Mouse (Mus musculus) neural tube, embryonic 13.5 days (tissue): ENCODE data around the gene Cd68. TPM values are rescaled to one million over a fixed set of nuclear protein-coding genes. Genes with fewer than 3 reads are reported as not detected.

Source experiments
- ATAC-seq: fragments of 200-750 bp; cut with Nextera tagmentation; 2 replicates; pipeline ENCODE4 v1.8.0; 2017; ENCODE audit warnings: low read depth, mild to moderate bottlenecking, moderate TSS enrichment, moderate library complexity
- H3K27ac ChIP-seq: fragments of 300-500 bp; sonication (generic); replicated peaks from 2 replicates; pipeline ENCODE4 v1.5.1; 2015; ENCODE audit warnings: moderate library complexity, mild to moderate bottlenecking, inconsistent platforms
- H3K27me3 ChIP-seq: fragments of 300-500 bp; sonication (generic); 2 replicates; pipeline ENCODE4 v1.6.1; 2015; ENCODE audit warnings: mild to moderate bottlenecking, inconsistent platforms
- H3K36me3 ChIP-seq: fragments of 300-500 bp; sonication (generic); 2 replicates; pipeline ENCODE4 v1.6.1; 2015; ENCODE audit warnings: mild to moderate bottlenecking, inconsistent platforms
- H3K4me1 ChIP-seq: fragments of 300-500 bp; sonication (generic); replicated peaks from 2 replicates; pipeline ENCODE4 v1.6.1; 2015; ENCODE audit warnings: inconsistent platforms
- H3K4me2 ChIP-seq: fragments of 300-500 bp; sonication (generic); 2 replicates; pipeline ENCODE4 v1.6.1; 2015; ENCODE audit warnings: inconsistent platforms, mild to moderate bottlenecking, moderate library complexity
- H3K4me3 ChIP-seq: fragments of 300-500 bp; sonication (generic); 2 replicates; pipeline ENCODE4 v1.5.1; 2015; ENCODE audit warnings: mild to moderate bottlenecking, inconsistent platforms
- H3K9ac ChIP-seq: fragments of 300-500 bp; sonication (generic); 2 replicates; pipeline ENCODE4 v1.6.1; 2015; ENCODE audit warnings: moderate library complexity, mild to moderate bottlenecking, inconsistent platforms
- H3K9me3 ChIP-seq: fragments of 300-500 bp; sonication (generic); 2 replicates; pipeline ENCODE4 v1.6.1; 2016; ENCODE audit warnings: inconsistent platforms
- WGBS: fragments of 180-500 bp; shearing (Covaris S2); methylation state at CpG from one replicate; pipeline ENCODE4 v1.1.7; 2015; 5-methylcytosine and 5-hydroxymethylcytosine counted together
- polyA plus RNA-seq: library from polyadenylated mRNA; unstranded; fragments of >200 nt; fragmentation: Nextera tagmentation; extraction: Ambion mirVana; gene quantifications from 2 replicates; pipeline ENCODE4 v1.2.1, GENCODE M21; 2015

Gene Cd68
- polyA plus RNA-seq = 9.8 and 11.3 TPM in 2 replicates

DNA sequence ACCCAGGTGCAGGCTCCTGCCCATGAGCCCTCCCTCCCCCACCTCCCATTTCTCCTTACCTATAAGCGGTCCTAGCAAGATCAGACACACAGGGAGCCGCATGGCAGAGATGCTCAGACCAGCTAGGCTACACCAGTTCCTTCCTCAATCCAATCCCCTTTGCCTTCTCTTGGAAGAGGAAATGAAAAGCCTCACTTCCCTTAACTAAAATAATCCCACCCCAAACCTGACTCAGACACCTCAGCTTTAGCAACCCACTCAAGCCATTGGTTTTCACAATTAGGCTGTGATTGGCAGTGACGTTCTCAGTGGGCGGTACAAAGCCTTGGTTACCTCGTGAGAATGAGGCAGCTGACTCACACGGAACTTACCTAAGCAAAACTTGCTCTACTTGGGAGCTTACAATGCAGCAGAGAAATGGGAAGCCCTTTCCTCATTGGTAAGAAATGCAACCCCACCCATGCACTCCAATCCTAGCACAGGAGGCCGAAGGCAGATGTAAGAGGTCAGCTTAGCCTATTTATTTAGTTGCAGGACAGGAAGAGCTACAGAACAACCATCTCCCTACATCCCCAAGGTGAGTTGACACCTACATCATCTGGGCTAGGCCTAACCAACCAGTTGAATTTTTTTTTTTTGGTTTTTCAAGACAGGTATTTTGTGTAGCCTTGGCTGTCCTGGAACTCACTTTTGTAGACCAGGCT, at the start of gene Cd68:
Cd68 (minus strand) TSS at position 193 of the 704 bp plus-strand sequence.
- no peak within 1 kb of the TSS for H3K4me3 ChIP-seq
- no peak within 1 kb of the TSS for H3K9ac ChIP-seq
- WGBS = 30% methylated on average over 7 of the region's 7 CpGs
- no peak within 1 kb of the TSS; the same call in 1 of the 2 replicates for H3K27ac ChIP-seq
- no peaks in the 10 kb centered on the region for H3K9me3 ChIP-seq
- H3K4me2 ChIP-seq = no peak within 1 kb of the TSS
- ATAC-seq = no peak
- peaks cover 42% of the 10 kb centered on the region for H3K4me1 ChIP-seq
- H3K36me3 ChIP-seq = peaks cover 72% of the 10 kb centered on the region
- no peaks in the 10 kb centered on the region for H3K27me3 ChIP-seq

DNA sequence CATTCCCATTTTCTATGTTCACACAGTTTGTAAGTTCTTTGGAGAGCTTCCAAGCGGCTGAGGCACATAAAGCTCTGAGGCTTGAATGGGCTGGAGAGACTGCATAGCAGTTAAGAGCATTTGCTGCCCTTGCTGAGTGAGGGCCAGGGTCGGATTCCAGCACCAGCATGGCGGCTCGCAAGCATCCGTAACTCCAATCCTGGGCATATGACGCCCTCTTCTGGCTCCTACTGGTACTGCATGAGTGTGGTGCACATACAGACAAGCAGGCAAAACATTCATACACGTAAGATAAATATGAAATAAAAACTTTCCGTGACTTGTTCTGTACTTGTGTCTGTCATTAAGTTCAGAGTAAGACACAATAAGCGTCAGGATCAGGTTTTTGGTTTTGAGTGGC, 49.5 kb upstream of the Cd68 start:
- no peaks in the 10 kb centered on the region for H3K36me3 ChIP-seq
- 50% methylated on average over 9 of the region's 9 CpGs for WGBS
- H3K27me3 ChIP-seq = no peaks in the 10 kb centered on the region

DNA sequence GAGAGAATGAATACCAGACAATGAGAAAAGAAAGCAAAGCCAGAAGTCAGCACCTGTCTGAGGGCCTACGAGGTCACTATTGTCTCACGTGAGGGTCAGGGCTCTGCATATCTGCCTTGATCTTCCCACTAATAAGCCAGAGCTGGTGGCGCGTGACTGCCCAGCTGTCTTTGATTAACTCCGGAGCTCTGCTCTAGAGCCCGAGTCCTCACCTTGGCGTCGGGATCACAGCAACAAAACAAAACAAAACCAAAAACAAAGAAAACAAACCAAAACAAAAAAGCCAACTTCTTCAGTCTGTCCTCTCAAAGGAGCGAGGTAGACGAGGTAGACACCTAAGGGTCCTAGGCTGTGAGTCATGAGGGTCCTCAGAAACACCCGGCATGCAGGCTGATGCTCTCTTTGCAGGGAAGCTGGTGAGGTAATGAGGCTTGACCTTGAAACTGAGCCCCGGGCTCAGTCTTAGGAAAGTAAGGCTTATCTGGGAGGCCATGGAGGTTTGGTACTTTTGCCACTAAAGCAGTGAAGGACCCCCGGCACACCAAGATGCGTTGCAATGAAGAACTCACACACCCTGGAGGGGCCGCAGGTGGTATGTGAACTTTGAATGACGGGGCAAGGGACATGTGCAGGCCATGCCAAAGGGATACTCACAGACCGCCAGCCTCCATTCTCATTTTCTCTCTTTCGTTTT, 48.8 kb upstream of the Cd68 start:
- H3K9ac ChIP-seq = no peak overlapping the region
- no peaks in the 10 kb centered on the region for H3K9me3 ChIP-seq
- H3K4me3 ChIP-seq = no peak overlapping the region
- no peak overlapping the region for H3K4me2 ChIP-seq
- H3K27ac ChIP-seq = no peak overlapping the region
- H3K4me1 ChIP-seq = no peaks in the 10 kb centered on the region
- no peaks in the 10 kb centered on the region for H3K27me3 ChIP-seq
- ATAC-seq = no peak
- no peaks in the 10 kb centered on the region for H3K36me3 ChIP-seq
- 81% methylated on average over 18 of the region's 18 CpGs for WGBS

More for the DNA sequence above, 49.5 kb upstream of the Cd68 start:
- Histone ChIP-seq H3K4me3 (no peak overlapping the region), H3K4me2 (no peak overlapping the region), H3K4me1 (no peaks in the 10 kb centered on the region), H3K9me3 (no peaks in the 10 kb centered on the region), H3K9ac (no peak overlapping the region), H3K27ac (no peak overlapping the region)
- no peak for ATAC-seq

DNA sequence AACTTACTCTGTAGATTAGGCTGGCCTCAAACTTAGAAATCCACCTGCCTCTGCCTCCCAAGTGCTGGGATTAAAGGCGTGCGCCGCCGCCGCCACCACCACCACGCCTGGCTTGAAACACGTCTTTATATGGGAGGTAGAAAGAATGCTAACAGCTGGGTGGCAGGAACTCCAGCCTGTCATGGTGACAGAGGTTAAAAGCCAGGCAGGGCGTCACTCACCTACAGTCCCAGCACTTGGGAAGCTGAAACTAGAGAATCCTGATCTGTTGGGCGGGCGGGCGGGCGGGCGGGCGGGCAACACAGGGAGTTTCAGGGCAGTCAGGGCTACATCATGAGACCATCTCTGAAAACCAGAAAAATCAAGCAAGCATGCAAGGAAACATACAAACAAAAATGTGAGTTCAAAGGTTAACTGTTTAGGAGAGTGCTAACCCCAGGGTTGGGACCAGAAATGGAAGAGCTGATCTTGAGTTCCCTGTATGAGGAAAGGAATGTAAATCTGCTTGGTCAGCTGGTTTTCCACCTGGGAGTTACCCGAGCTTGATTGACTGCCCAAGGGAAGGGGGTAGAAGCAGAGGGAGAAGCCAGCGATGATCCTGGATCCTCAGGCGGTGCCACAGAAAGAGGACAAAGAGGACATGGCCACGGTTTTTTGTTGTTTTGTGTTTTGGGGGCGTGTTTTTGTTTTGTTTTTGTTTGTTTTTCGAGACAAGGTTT, 47.2 kb upstream of the Cd68 start:
- Histone ChIP-seq H3K27ac (no peak overlapping the region), H3K9ac (no peak overlapping the region), H3K27me3 (no peaks in the 10 kb centered on the region), H3K4me1 (no peaks in the 10 kb centered on the region), H3K36me3 (no peaks in the 10 kb centered on the region), H3K4me2 (no peak overlapping the region), H3K4me3 (no peak overlapping the region), H3K9me3 (no peaks in the 10 kb centered on the region)
- whole genome bisulfite sequencing = 84% methylated on average over 20 of the region's 20 CpGs
- ATAC-seq = no peak

DNA sequence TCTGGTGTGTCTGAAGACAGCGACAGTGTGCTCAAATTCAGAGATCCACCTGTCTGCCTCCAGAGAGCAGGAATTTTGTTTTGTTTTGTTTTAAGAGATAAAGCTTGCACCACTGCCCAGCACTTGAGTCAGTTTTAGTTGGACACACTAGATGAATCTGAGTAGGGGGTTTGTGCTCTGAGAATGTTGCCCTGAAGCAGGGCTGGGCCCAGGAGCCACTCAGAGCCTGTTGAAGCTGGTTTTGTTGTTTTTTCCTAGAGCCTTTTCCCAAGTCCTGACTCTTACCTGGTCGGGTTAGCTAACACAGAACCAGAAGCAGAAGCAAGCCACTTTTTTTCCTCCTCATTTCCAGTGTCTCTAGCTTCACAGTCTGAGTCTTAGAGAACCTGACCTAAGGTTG, 45.1 kb upstream of the Cd68 start:
- H3K9me3 ChIP-seq = no peaks in the 10 kb centered on the region
- no peak overlapping the region for H3K27ac ChIP-seq
- no peak overlapping the region for H3K4me3 ChIP-seq
- WGBS = 76% methylated on average over 2 of the region's 2 CpGs
- ATAC-seq = no peak
- no peaks in the 10 kb centered on the region for H3K27me3 ChIP-seq
- no peak overlapping the region for H3K9ac ChIP-seq
- no peak overlapping the region for H3K4me2 ChIP-seq
- no peaks in the 10 kb centered on the region for H3K36me3 ChIP-seq
- H3K4me1 ChIP-seq = no peaks in the 10 kb centered on the region; the same call in 1 of the 2 replicates

DNA sequence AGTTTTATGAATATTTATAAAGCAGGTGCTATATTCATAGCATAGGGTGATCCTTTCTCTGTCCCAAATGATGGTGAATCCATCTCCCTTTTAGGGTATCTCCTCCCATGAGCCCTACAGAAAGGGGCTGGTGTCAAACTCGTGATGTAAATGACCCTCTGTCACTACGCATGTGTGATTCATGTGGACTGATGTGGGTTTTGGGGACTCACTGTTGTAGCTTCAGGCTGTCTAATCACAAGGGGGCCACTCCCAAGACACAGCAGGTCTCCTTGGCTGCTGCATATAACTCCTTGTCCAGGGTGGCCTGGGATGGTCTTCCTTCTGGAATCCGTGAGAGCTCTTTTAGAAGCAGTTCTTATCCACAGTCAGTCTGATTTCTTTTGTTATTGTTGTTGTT, 44.5 kb upstream of the Cd68 start:
- Histone ChIP-seq H3K9ac (no peak overlapping the region), H3K36me3 (no peaks in the 10 kb centered on the region), H3K4me1 (no peaks in the 10 kb centered on the region; the same call in 1 of the 2 replicates), H3K4me3 (no peak overlapping the region), H3K4me2 (no peak overlapping the region), H3K9me3 (no peaks in the 10 kb centered on the region), H3K27ac (no peak overlapping the region), H3K27me3 (no peaks in the 10 kb centered on the region)
- WGBS = 69% methylated on average over 3 of the region's 3 CpGs
- ATAC-seq = no peak

DNA sequence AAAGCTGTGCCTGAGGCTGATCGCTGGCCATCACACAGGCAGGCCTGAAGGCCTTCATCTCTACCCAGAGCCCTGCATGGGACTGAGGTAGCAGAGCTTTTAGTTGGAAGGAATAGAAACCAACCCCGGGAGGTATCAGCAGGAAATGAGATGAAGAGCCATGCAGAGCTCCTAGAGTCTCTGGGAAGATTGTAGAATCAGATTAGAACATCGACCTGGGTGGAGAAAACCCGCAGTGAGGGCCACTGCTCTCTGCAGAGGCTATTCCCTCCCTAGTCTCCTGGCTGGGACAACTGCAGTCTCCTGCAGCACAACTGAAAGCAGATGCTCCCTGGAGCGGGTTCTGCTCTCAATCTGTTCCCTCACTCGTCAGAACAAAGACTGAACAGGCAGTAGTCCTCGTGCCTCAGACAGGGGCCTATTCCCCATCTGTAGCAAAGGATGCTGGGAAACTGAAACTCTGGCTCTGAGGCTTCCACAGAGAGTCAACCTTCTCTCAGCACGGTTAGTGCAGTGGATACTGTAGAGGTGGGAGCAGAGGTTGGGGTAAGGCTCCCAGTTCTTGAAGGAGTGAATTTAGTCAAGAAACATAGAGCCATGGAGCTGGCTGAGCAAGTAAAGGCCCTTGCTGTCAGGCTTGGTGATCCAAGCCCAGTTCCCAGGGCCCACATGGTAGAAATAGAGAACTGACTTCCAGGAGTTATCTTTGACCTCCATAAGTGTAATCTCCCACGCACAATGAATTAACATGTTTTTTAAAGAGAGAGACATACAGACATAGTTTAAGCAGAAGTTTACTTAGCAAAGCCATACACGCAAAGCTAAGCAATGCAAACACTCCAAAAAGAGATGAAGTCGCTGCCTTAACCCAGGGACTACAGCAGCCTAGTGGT, 43.8 kb upstream of the Cd68 start:
- H3K4me3 ChIP-seq = no peak overlapping the region
- no peak for ATAC-seq
- WGBS = 58% methylated on average over 11 of the region's 11 CpGs

DNA sequence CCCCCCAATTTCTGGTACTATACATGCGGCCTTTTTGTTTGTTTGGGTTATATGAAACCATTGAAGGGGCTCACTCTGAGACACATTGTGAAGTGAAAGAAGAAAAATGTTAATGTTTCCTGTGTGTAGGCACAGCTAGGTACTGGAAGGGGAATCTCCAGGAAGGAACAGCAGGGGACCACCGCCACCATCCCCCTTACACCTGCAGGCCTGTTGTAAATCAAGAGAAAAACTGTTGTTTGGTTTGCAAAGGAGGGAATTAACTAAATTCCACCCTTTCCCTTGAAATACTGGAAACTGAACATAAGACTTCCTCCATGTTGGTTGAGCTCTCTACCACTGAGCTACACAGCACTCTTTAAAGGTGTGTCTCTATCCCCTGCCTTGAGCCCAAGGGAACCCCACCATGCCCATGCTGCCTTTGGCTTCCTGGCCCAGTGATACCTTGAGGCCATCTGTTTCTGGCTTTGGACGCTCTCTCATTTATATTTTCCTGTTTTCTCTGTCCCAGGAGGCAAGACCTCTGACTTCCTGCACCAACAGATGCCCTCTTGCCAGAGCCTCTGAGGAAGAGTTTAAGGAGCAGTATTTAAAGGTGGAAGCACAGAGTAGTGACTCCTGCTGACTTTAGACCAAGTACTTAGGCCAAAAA, 42.8 kb upstream of the Cd68 start:
- no peak overlapping the region for H3K4me2 ChIP-seq
- no peaks in the 10 kb centered on the region for H3K36me3 ChIP-seq
- no peaks in the 10 kb centered on the region for H3K9me3 ChIP-seq
- no peaks in the 10 kb centered on the region for H3K27me3 ChIP-seq
- ATAC-seq = no peak
- H3K4me3 ChIP-seq = no peak overlapping the region
- no peak overlapping the region for H3K9ac ChIP-seq
- no peak overlapping the region for H3K27ac ChIP-seq
- H3K4me1 ChIP-seq = no peaks in the 10 kb centered on the region; the same call in 1 of the 2 replicates
- 78% methylated on average over 3 of the region's 3 CpGs for WGBS

More for the DNA sequence above, 43.8 kb upstream of the Cd68 start:
- H3K4me2 ChIP-seq = no peak overlapping the region
- no peaks in the 10 kb centered on the region for H3K36me3 ChIP-seq
- no peaks in the 10 kb centered on the region for H3K27me3 ChIP-seq
- no peak overlapping the region for H3K27ac ChIP-seq
- no peaks in the 10 kb centered on the region; the same call in 1 of the 2 replicates for H3K4me1 ChIP-seq
- H3K9ac ChIP-seq = no peak overlapping the region
- no peaks in the 10 kb centered on the region for H3K9me3 ChIP-seq

DNA sequence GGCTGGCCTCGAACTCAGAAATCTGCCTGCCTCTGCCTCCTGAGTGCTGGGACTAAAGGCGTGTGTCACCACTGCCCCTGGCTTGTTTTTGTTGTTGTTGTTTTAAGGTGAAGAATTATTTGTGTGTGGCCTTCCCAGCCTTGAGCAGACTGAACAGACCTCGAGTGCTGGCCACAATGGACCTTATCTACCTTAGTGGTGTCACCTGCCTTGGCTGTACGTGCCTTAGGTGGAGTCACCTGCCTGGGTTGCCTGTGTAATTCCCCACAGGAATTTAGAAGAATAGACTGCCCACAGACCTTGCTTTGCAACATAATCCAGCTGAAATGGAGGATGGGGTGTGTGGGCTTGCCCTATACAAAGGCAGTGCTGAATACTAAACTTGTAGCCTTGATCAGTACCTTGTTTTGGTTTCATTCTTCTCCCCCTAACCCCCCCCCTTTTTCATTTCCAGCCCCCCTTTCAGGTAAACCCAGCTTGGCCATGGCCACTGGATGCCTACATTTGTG, 42.0 kb upstream of the Cd68 start:
- no peak overlapping the region for H3K4me3 ChIP-seq
- H3K9me3 ChIP-seq = no peaks in the 10 kb centered on the region
- no peak overlapping the region for H3K9ac ChIP-seq
- no peak overlapping the region for H3K27ac ChIP-seq
- WGBS = 84% methylated on average over 4 of the region's 4 CpGs
- no peaks in the 10 kb centered on the region; the same call in 1 of the 2 replicates for H3K4me1 ChIP-seq
- no peaks in the 10 kb centered on the region for H3K36me3 ChIP-seq
- H3K27me3 ChIP-seq = no peaks in the 10 kb centered on the region
- H3K4me2 ChIP-seq = no peak overlapping the region
- ATAC-seq = no peak

DNA sequence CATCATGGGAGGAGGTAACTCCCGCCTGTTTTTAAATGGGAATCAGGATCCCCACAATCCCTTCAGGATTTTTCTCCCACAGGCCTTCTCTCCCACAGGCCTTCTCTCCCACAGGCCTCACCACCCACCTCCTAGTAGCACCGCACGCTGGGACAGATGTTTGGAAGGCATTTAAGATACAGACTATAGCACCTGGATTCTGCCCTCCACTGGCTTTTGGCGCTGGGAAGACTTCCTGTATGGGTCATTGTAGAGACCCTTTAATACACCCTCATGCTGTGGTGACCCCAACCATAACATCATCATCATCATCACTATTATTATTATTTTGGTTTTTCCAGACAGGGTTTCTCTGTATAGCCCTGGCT, 41.5 kb upstream of the Cd68 start:
- Histone ChIP-seq H3K4me2 (no peak overlapping the region), H3K4me1 (no peaks in the 10 kb centered on the region; the same call in 1 of the 2 replicates), H3K27me3 (no peaks in the 10 kb centered on the region), H3K4me3 (no peak overlapping the region), H3K9ac (no peak overlapping the region), H3K36me3 (no peaks in the 10 kb centered on the region), H3K27ac (no peak overlapping the region), H3K9me3 (no peaks in the 10 kb centered on the region)
- WGBS = 88% methylated on average over 4 of the region's 4 CpGs
- no peak for ATAC-seq
